Mouse (Mus musculus): Measurements from ENCODE around the gene Ano6.
A peak's percentile ranks its signal among the peaks of the same experiment; 100 is the strongest.

The Ano6 gene

DNA sequence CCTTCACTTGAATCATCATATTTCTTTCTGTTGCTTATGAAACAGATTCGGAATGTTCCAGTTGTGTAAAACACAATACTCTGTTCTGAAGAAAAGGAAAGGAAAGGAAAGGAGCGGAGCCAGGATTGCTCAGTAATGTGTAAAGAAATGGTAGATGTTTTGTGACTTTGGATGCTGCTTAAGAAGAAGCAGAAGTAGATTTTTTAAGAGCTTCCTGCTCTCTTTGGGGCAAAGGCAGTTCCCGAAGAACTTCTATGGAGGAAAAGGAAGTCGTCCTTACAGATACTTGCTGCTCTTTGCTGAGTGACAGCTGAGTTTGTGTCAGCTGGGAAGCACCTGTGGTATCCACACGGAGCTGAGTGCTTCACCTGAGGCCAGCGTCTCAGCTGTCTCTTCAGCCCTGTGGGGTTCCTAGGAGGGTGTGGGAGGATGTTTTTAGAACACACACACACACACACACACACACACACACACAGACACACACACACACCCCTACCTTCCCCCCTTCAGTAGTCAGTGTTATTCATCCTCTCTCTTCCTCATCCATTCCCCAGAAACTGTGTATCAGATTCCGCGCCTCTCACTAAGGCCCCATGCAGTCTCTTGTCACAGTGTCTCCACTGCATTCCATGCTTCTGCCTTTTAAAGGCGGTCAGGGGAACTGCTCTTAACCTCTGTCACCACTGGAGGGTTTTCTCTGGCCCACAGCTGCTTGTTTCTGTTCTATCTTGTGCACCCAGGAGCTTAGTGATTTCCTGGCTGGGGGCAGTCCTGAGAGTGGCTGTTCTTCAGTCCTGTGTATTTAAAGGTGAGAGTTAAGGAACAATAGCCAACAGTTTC lies 6.7 kb downstream of the Ano6 start:
- peak; percentile 11 for DNase-seq (ENCODE audit: low spot score)

DNA sequence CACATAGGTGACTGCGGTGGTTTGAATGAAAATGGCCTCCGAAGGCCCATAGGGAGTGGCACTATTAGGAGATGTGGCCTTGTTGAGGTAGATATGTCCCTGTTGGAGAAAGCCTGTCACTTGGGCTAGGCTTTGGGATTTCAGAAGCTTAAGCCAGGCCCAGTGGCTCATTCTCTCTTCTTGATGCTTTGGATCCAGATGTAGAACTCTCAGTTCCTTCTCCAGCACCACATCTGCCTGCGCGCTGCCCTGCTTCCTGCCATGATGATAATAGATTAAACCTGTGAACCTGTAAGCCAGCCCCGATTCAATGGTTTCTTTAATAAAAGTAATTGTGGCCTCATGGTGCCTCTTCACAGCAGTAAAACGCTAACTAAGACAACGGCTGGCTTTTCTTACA lies 7.6 kb downstream of the Ano6 start:
- no peak for DNase-seq (ENCODE audit: low spot score)

DNA sequence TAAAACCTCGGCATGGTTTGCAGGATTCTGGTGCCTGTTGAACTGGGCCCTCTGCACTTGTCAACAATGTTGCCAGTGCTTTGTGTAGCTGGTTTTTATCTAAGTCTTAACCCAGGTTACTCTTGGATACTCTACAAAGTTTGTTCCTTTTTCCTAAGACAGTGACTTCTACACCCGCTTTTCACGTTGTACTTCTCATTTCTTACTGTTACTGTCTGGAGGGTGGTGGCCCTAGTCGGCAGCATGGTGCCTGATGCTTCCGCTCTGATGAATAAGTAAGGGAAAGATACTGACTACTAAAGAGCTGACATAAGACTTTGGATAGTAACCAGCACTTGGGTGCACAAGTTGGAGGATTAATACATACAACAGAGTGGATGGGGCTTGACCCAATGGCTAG lies 9.0 kb downstream of the Ano6 start:
- DNase-seq (ENCODE audit: low spot score): no peak

DNA sequence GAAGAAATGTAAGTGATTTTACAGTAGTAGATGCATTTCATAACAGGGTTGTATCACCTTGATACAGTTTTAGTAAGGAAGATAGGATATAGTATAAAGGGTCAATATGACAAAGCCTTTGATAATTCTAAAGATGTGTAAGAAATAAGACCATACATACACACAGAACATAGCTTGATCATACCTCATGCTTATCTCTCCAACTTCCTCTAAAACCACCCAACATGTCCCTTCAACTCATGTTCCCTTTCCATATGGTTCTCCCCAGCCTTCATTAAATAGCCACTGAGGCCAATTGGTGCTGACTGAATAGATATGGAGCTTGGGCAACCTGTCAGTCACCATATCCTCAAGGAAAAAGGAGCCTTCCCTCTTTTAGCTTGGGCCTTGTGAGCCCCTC lies 9.4 kb downstream of the Ano6 start:
- DNase-seq (ENCODE audit: low spot score): no peak

DNA sequence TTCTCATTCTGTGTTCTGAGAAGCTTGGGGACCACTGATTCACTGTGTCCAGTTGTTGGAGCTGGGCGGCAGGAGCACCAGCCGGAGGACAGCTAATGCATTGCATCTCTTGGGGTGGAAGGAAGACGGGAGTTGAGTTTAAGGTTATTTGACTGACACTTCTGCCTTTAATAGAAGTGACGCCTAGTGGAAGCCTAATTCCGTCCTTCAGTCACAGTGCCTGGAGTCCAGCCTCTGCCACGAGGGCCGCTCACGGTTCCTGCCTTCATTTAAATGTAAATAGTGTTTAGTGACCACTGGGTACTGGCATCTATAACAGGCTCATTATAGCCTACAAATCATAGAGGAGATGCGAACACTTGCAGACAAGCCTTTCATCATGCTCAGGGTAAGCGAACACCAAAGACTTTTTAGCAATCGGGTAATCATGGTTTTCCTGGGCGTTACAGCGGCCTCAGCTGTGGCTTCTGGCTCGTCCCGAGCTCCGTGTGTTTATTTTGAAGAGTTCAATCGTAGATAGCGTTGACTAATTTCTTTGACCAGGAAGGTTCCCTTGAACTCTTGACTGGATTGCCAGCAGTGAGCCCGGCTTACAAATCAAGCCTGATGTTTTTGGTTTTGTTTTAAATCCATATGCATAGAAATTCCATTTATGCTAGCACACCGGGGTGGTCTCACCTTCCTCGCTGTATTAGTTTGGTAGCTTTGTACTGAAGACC lies 10.8 kb downstream of the Ano6 start:
- no peak for DNase-seq (ENCODE audit: low spot score)

DNA sequence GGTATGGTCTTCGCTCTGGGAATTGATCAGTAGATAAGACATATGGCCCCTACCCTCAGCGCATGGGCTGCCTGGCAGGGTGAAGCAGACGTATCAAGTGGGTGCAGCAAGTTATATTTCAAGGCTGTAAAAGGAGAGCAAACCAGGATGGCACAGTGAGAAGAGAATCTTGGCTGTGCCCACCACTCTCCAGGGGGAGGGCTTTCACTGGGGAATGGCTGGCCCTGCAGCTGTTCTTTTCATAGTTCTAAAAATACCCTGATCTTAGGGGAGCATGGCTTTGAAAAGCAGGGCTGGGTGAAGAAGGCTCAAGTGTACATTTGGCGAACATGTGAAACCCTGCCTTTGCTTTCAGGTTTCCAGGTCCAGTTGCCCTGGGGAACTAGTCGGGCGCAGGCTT lies 11.5 kb downstream of the Ano6 start:
- no peak for DNase-seq (ENCODE audit: low spot score)

DNA sequence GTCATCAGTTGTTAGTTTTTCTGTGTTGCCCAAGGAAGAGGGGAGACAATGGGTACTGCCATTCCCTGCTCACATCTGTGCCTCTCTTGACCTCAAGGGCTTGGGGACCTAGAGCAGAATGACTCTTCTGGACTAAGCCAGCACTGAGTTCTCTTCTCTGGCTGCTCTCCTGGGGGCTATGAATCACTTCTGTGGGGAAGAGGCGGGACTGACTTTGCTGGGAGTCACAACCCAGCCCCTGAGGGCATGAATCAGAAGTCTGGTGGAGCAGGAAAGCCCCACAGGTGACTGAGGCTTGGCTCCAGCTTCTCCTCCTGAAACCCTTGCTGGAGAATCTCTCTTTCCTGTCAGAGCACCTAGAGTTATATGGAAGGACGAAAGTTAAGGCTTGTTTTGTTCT lies 12.1 kb downstream of the Ano6 start:
- no peak for DNase-seq (ENCODE audit: low spot score)

DNA sequence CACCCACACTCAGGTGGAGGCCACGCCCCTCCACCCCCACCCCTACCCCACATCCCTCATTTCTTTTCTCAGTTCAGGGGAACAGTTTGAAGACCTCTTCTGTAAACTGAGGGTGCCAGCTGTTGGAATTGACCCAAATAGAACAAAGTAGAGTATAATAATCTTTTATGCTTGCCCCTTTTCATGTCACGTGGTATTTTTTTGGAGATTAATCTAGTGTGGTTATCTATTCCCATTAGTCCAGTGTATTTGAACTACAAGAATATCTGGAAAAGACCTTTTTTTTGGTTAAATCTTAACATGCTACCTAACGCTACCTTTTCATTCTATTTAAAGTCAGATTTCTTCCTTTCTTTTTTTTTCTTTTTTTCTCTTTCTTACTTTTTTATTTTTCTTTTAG lies 12.8 kb downstream of the Ano6 start:
- no peak for DNase-seq (ENCODE audit: low spot score)

DNA sequence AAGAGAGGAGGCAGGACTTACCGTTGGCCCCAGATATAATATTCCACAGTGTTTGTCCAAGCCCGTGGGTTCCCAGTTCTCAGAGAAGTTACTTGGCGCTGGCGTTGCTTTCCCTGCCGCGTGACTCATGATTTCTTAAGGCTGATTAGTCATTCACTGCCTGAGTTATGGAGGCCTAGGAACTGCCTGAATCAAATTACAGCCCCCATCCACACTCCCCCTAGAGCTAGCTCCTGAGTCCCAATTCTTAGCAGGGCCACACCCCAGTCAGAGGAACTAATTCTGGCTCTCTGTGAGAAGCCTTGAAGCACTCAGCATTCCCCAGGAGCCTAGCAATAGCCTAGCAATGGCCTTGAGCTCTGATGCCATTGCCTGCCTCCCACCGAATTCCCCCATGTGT lies 13.6 kb downstream of the Ano6 start:
- no peak for DNase-seq (ENCODE audit: low spot score)

DNA sequence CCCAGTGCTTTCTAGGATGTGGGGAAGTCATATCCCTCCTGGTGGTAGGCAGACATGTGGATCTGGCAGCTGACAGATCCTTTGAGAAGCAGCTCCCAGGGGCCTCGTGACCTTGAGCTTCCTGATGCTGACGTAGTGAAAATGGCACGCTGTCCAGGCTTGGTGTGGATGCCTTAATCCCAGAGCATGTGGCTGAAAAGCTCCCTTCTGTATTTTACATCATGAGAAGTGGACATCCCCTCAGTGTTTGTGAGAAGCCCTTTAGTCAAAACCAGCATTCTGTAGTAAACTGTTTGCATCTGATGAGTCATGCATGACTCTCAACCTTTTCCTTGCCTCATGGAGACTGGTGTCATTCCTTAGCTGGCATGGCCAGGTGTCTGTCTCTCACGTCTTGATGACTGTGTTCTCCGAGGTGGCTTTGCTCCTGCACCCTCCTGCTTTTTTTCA lies 14.4 kb downstream of the Ano6 start:
- no peak for DNase-seq (ENCODE audit: low spot score)

DNA sequence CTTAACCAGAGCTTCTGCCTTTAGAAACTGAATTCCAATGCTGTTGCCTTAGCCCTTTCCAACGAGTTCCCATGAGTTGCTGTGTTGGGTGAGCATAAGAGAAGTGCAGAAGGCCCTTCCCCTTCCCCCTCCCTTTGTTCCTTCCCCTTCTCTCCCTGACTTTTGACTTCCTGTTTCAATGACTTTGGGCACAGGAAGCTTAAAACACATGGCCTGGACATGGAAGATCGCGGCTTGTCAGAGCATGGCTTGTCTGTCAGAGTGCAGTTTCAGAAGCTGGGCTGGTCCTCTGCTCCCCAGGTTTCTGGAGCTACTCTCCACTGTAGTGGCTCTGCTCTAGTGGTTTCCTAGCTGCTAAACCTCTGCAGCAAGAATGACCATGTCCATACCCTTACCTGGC lies 17.3 kb downstream of the Ano6 start:
- DNase-seq (ENCODE audit: low spot score): no peak

DNA sequence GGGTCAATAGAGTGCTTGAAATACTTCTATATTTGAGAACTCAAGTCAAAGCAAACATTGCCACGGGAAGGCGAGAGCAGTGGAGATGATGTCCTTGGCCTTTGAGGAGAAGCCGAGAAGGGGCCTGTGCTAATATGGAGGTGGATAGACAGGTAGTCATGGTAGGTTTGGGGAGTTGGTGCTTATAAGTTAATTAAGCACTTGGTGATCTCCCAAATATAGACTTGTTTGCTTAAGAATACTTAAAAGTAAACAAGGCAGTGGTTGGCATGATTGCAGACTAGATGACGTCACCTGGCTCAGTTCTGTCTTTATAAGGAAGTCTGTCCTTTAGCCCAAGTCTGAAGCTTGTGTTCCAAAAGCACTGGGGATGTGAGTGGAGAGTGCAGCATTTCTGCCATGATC lies 19.7 kb downstream of the Ano6 start:
- no peak for DNase-seq (ENCODE audit: low spot score)

DNA sequence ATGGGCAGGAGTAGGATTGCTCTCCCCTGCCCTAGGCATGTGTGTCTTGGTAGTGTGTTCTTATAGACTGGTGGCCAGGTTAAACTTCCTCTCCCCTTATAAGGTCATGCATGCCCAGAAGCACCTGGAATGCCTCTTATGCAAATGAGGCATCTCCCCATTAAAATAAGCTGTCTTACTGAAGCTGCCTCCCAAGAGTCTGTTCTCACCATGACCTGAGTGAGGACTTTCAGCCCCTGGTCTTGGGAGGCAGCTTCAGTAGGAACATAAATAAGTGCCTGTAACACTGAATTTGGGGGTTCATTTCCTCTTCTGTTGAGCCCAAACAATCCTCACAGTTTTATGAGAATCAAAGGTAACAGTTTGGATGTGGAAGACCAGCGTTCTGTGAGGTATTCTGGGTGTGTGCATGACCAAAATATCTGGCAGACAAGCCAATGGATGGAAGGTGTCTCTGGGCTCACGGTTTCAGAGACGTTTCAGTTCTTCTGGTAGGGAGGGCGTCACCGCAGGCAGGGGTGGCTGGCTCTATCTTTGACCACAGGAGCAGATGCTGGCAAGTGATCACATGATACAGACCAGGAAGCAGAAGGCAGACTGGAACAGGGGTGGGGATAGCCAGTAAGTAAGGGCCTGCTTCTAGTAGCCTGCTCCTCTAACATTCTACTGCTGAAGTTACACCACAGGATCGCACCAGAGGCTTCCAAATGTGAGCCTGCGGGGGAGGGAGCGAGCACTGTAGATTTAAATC lies 22.4 kb downstream of the Ano6 start:
- no peak for DNase-seq (ENCODE audit: low spot score)

DNA sequence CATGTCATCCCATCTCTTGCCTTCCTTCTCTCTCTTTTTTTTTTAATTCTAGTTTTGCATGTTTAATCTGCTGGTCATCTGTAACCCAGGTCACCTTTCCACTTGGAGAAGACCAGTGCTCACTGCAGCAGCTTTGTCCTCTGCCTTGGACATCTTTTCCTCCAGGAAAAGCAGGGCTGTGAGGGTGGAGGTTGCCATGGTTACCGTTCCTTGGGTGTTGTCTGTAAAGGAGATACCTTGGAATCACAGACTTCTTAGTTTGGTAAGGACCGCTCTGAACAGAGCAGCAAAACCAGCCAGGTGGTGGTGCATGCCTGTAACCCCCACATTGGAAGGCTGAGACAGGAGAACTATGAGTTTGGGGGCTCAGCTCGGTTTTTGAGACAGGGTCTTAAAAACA lies 26.9 kb downstream of the Ano6 start:
- no peak for DNase-seq (ENCODE audit: low spot score)

DNA sequence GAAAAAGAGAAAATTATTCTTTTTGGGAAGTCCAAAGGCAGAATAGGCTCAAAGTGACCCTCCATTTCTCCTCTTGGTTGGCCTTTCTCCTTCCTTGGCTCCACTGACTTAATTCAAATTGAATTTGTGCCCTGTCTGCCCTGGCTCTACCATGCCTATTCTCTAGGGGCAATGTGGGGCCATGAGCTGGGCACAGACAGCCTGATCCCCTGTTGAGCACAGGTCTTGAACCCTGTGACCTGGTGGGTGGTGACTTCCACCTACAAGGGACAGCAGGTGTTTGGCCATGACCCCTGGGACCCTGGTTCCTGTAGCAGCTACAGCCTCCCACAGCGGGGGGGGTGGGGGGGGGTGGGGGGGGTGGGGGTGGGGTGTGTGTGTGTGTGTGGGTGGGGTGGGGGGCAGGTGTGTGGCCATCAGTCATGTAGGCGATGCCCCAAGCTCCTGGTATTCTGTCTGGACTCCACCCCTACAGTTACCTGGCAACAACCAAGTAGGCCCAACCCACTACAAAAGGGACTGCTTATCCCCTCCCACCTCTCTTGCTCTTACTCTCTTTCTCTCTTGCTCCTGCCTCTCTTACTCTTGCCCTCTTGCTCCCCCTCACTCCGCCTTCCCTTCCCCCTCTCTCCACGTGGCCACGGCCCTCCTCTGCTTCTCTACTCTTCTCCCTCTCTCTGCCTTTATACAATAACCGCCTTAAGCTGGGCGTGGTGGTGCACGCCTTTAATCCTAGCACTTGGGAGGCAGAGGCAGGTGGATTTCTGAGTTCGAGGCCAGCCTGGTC lies 28.8 kb downstream of the Ano6 start:
- DNase-seq (ENCODE audit: low spot score): no peak

DNA sequence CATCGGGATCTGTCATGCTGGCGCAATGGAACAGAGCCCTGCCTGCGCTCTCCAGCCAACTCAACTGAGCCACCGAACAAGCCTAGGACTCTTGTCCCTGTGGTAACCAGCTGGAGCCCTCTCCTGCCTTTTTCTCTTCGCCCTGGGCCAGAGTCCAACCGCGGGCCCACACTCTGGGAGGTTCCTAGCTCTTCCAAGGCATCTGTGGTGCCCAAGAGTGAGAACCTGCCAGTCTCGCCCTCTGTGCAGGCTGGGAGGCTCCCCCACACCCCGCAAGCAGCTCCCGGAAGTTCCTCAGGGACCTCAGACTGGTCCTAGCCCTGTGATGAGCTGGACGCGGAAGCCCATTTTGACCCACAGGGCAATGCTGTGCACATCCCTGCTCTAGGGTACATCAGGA lies 29.5 kb downstream of the Ano6 start:
- DNase-seq (ENCODE audit: low spot score): no peak

DNA sequence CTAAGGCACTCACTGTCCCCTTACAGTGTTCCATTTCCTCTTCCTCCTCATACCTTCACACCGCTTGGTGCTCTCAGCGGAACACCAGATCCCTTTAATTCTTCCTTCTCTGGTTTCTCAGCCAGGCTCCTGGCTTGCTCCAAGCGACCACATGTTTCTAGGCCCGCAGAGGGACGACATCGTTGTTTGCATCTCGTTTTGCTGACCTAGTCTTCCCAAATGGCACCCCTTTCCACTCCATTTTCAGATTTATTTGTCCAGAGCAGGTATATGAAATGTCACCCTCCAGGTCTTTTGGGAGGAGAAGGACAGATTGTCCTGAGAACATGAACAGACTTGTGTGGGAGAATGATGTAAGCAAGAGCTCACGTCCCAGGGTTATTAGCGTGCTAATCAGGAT lies 30.0 kb downstream of the Ano6 start:
- no peak for DNase-seq (ENCODE audit: low spot score)

DNA sequence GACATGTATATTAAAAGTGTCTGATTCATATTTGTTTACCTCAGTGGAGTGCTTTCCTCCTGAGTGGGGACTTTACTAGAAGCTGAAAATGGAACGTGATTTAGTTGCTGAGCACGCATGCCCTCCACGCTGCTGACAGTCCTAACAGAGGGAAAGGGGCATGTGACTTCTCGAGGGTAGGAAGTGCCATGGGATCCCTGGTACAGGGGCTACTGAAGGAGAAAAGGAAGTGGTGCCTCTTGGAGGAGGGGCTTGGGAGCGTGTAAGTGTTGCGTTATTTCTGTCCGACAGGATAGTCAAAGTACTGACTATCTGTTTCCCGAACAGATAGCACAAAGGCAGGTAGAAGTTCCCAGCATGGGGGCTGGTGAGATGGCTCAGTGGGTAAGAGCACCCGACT lies 31.5 kb downstream of the Ano6 start:
- no peak for DNase-seq (ENCODE audit: low spot score)

DNA sequence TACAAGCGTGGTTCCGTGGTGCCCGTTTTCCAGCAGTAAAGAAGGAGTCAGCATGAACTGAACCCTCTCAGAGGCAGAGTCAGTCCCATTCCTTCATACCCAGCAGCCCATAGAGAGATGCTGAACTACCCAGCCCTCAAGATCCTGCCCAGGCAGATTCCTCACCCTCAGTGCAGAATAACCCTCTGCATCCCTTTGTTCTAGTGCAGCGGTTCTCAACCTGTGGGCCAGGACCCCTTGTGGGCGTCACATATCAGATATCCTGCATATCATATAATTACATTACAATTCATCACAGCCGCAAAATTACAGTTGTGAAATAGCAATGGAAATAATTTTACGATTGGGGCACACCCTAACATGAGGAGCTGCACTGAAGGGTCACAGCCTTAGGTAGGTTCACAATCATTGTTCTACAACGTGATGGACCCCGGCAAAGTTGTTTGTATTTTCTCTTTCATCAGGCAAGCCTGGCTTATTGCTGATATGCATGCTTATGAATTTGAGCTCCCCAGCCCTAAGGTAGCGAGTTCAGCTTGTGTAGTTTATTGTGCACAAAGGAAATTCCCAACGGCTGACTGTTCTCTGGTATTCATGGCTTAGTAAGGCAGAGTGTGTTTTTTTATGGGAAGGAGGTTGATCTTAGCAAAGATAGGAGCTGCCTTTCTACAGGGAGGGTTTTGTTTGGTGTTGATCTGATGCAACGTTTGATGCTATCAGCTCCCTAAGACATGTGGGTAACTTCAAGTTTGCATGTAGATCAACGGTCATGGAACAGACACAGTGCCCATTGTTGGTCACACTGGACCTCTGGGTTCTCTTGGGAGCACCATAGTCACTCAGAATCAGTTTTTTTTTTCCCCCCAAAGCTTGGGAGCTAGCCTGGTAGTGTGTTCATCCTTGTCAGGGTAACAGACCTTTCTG lies 33.0 kb downstream of the Ano6 start:
- no peak for DNase-seq (ENCODE audit: low spot score)

DNA sequence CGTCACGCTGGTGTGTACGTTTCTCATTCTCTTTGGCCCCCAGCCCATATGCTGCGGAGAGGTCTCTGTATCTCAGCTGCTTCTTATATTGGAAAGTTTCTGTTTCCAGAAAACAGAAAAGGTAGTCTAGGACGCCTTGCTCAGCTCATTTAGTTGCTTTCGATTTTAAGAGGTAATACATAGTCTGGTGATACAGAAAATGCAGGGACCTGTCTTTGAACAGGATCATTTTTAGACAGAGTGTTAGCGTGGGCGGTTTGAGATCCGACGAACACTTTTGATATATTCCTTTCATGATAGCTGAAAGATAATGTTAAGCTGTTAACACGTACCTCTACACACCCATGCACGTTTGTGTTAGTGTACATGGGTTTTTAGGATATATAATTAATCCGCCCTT lies 35.9 kb downstream of the Ano6 start:
- DNase-seq (ENCODE audit: low spot score): no peak

DNA sequence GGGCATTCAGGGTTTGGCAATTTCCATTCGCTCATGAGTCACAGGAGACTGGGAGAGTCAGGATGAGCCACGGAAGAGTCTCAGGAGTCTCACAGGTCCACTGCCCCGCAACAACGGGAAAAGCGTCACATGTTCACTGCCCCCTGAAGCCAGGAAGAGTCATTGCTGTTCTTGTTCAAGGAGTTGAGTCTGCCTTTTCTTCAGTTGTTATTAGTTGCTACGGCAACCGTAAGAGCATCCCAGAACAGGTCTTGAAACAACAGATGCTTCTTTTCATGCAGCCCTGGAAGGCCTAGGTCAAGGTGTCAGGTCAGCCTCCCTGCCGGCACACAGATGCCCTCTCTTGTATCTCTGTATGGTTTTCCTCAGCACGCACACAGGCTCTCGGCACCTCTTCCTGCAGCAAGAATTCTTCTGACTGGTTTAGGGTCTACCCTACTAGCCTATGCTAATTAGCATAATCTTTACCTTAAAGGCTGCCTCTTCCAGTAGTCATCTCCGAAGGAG lies 36.9 kb downstream of the Ano6 start:
- DNase-seq (ENCODE audit: low spot score): no peak

All from T-cell, adult 2 months (primary cell).